32 mouse cellular contexts compared by ENCODE assay signal in the genomic region with DNA sequence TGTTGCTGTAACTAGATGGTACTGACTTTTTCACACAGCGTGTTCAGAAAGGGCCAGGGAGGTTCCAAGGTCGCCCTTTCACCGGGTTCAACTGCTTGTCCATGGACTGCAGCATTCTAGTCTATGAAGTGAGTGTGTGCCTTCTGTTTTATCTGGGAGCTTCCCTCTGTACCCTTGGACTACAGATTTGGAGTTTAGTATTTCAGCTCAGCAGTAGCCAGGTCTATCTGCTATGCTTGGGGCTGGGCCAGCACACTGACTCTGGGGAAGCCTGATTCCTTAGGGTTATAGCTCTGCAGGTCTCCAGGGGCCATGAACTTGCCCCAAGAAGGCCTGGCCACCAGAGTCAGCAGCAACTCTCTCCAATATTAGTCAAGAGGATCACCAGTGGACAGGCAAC. TPM values are rescaled to one million over a fixed set of nuclear protein-coding genes. Genes with fewer than 3 reads are reported as not detected.
DNase-seq lines count a peak whose midpoint lies in the region; ATAC-seq and TF ChIP-seq lines count a peak whose summit lies in the region.
"Had no signal": no experiment of that assay in that cellular context is flagged by ENCODE, and none has a peak within 500 bp of the region (broad histone marks: within the 10 kb centered on the region; RNA-seq: fewer than 3 reads in every experiment).

No protein-coding gene starts in this region.

- no peak overlapping the region for H3K9ac ChIP-seq in kidney, embryonic 15.5 days
- no peak overlapping the region for H3K9ac ChIP-seq in kidney, postnatal 0 days (ENCODE audit: low read depth, low read length)
- H3K9ac ChIP-seq: embryonic facial prominence, embryonic 12.5 days; embryonic facial prominence, embryonic 15.5 days; forebrain, embryonic 12.5 days; heart, embryonic 13.5 days; hindbrain, embryonic 14.5 days had no signal

- TF ChIP-seq POLR2A in kidney, adult 2 months (IDR thresholded peaks at IDR 0.05; ENCODE audit: low read depth, low read length), result no peak
- no peak for TF ChIP-seq POLR2A in small intestine, adult 2 months (IDR thresholded peaks at IDR 0.05; ENCODE audit: low read depth, low read length)

- ATAC-seq in kidney, embryonic 15.5 days (replicated peaks; ENCODE audit: low FRiP score), result no peak
- no peak for ATAC-seq in kidney, postnatal 0 days (replicated peaks; ENCODE audit: low FRiP score, low read depth)
- ATAC-seq: forebrain, embryonic 16.5 days; hindbrain, postnatal 0 days; Patski had no signal

- peak overlapping the region; percentile 97 for H3K27ac ChIP-seq in kidney, adult 2 months (ENCODE audit: insufficient read depth, low read depth, low read length)
- no peak overlapping the region for H3K27ac ChIP-seq in kidney, embryonic 15.5 days
- H3K27ac ChIP-seq in kidney, postnatal 0 days, result no peak overlapping the region
- no peak overlapping the region for H3K27ac ChIP-seq in small intestine, adult 2 months (ENCODE audit: insufficient read depth, low read depth, low read length)
- H3K27ac ChIP-seq: embryonic facial prominence, embryonic 12.5 days; embryonic facial prominence, embryonic 15.5 days; forebrain, embryonic 12.5 days; heart, adult 2 months; heart, embryonic 10.5 days; heart, embryonic 13.5 days; hindbrain, embryonic 14.5 days; hindbrain, postnatal 0 days had no signal

- WGBS in kidney, adult 2 months, result 37% methylated on average over 3 of the region's 3 CpGs
- WGBS in kidney, embryonic 15.5 days, result 74% methylated on average over 3 of the region's 3 CpGs
- WGBS in kidney, postnatal 0 days, result 62% methylated on average over 3 of the region's 3 CpGs
- 54% methylated on average over 3 of the region's 3 CpGs for WGBS in small intestine, adult 2 months

- H3K36me3 ChIP-seq in kidney, adult 2 months (ENCODE audit: control insufficient read depth, insufficient read depth, low read length), result no peaks in the 10 kb centered on the region; the same call in 1 of the 2 replicates
- no peaks in the 10 kb centered on the region for H3K36me3 ChIP-seq in kidney, embryonic 15.5 days
- H3K36me3 ChIP-seq in kidney, postnatal 0 days (ENCODE audit: insufficient read depth, low read length), result no peaks in the 10 kb centered on the region
- H3K36me3 ChIP-seq in small intestine, adult 2 months (ENCODE audit: control insufficient read depth, insufficient read depth, low read length), result no peaks in the 10 kb centered on the region
- H3K36me3 ChIP-seq: embryonic facial prominence, embryonic 12.5 days; embryonic facial prominence, embryonic 15.5 days; forebrain, embryonic 12.5 days; G1E; heart, embryonic 10.5 days; heart, embryonic 13.5 days had no signal

- no peaks in the 10 kb centered on the region for H3K27me3 ChIP-seq in kidney, adult 2 months (replicated peaks; ENCODE audit: control insufficient read depth, insufficient read depth, low read length)
- peaks cover 57% of the 10 kb centered on the region for H3K27me3 ChIP-seq in kidney, embryonic 15.5 days
- peaks cover 14% of the 10 kb centered on the region for H3K27me3 ChIP-seq in kidney, postnatal 0 days (ENCODE audit: insufficient read depth, low read length)
- no peaks in the 10 kb centered on the region for H3K27me3 ChIP-seq in small intestine, adult 2 months (ENCODE audit: control insufficient read depth, insufficient read depth, low read length)
- H3K27me3 ChIP-seq: Patski had no signal

- peak overlapping the region; percentile 82 for H3K4me3 ChIP-seq in kidney, adult 2 months (ENCODE audit: insufficient read depth, low read depth, low read length)
- H3K4me3 ChIP-seq in kidney, embryonic 15.5 days (replicated peaks), result no peak overlapping the region
- no peak overlapping the region; the same call in 1 of the 2 replicates for H3K4me3 ChIP-seq in kidney, postnatal 0 days (replicated peaks; ENCODE audit: low read depth, low read length)
- peak overlapping the region; percentile 70 for H3K4me3 ChIP-seq in small intestine, adult 2 months (ENCODE audit: low read depth, low read length)
- H3K4me3 ChIP-seq: embryonic facial prominence, embryonic 12.5 days; embryonic facial prominence, embryonic 15.5 days; forebrain, embryonic 12.5 days; heart, adult 2 months; heart, embryonic 10.5 days; heart, embryonic 13.5 days had no signal

- peaks cover 14% of the 10 kb centered on the region; the same call in 1 of the 2 replicates for H3K4me1 ChIP-seq in kidney, adult 2 months (ENCODE audit: control insufficient read depth, insufficient read depth, low read length)
- H3K4me1 ChIP-seq in kidney, embryonic 15.5 days, result peaks cover 11% of the 10 kb centered on the region
- H3K4me1 ChIP-seq in kidney, postnatal 0 days (replicated peaks; ENCODE audit: insufficient read depth, low read length), result no peaks in the 10 kb centered on the region
- H3K4me1 ChIP-seq in small intestine, adult 2 months (ENCODE audit: control insufficient read depth, insufficient read depth, insufficient read length, low read length), result peaks cover 17% of the 10 kb centered on the region

- DNase-seq in adrenal gland, postnatal 14 days, result peak; percentile 19
- no peak for DNase-seq in adrenal gland, adult 2 months
- peak; percentile 50 for DNase-seq in kidney, adult 2 months
- no peak for DNase-seq in kidney, postnatal 0 days (ENCODE audit: low spot score)
- no peak for DNase-seq in kidney, postnatal 10 days
- DNase-seq: adrenal gland, adult 8-10 months; B cell, adult 2 months; cerebellum, adult 11 months; cerebellum, adult 2 months; cerebellum, adult 9-11 months; cerebellum, postnatal 25 days; gastrocnemius, postnatal 10 days; gastrocnemius, postnatal 36 days; heart, adult 2 months; heart, postnatal 14 days; heart, postnatal 4 days had no signal

- no peak overlapping the region for H3K4me2 ChIP-seq in kidney, embryonic 15.5 days
- peak overlapping the region; percentile 21; the same call in 1 of the 2 replicates for H3K4me2 ChIP-seq in kidney, postnatal 0 days (ENCODE audit: low read length)
- H3K4me2 ChIP-seq: embryonic facial prominence, embryonic 12.5 days; embryonic facial prominence, embryonic 15.5 days; forebrain, embryonic 12.5 days; heart, embryonic 13.5 days; hindbrain, embryonic 14.5 days had no signal

- H3K9me3 ChIP-seq in kidney, embryonic 15.5 days (replicated peaks), result no peaks in the 10 kb centered on the region
- no peaks in the 10 kb centered on the region for H3K9me3 ChIP-seq in kidney, postnatal 0 days (replicated peaks; ENCODE audit: low read length)
- H3K9me3 ChIP-seq: embryonic facial prominence, embryonic 12.5 days; embryonic facial prominence, embryonic 15.5 days; forebrain, embryonic 12.5 days; G1E; heart, embryonic 10.5 days; heart, embryonic 13.5 days had no signal

- TF ChIP-seq CTCF in kidney, adult 2 months (conservative IDR thresholded peaks at IDR 0.05; ENCODE audit: insufficient read depth, insufficient read length, low read depth, low read length), result no peak
- TF ChIP-seq CTCF in kidney, postnatal 0 days (IDR thresholded peaks at IDR 0.05; ENCODE audit: low read depth), result no peak
- no peak for TF ChIP-seq CTCF in small intestine, adult 2 months (IDR thresholded peaks at IDR 0.05; ENCODE audit: extremely low read depth, insufficient read length, insufficient replicate concordance, low read depth, low read length)

RNA-seq across cellular contexts. Expression of a gene that starts 1.4 kb away (rescaled TPM):
- 0.37 TPM in 1 of 2 replicates, not detected in the other for total RNA-seq in adrenal gland, postnatal 14 days (2021)
- total RNA-seq in adrenal gland, adult 2 months (2021), result under 1 TPM; 0.35 to 0.55 TPM
- 0.03 and 0.10 TPM in 2 replicates for polyA plus RNA-seq in adrenal gland, adult 2 months (2012; rRNA removed)
- polyA plus RNA-seq in kidney, adult 2 months (2012; rRNA removed), result 76.3 and 90.9 TPM in 2 replicates
- 1.6 and 1.8 TPM in 2 replicates for polyA plus RNA-seq in kidney, embryonic 15.5 days (2015; fragmentation: Nextera tagmentation; extraction: Ambion mirVana)
- polyA plus RNA-seq in kidney, postnatal 0 days (2015; fragmentation: Nextera tagmentation; extraction: Ambion mirVana), result 10.3 and 10.8 TPM in 2 replicates
- polyA plus RNA-seq in small intestine, adult 2 months (2012; rRNA removed), result 93.4 and 151 TPM in 2 replicates
- total RNA-seq: CH12.LX; common myeloid progenitor, adult 5-6 weeks; granulocyte monocyte progenitor cell, adult 5-6 weeks had no signal
- polyA plus RNA-seq: embryonic facial prominence, embryonic 12.5 days; forebrain, embryonic 12.5 days; G1E; heart, embryonic 13.5 days; hindbrain, embryonic 11.5 days; Patski had no signal

Comparison
In these comparisons a context has a peak if more than half of its experiments do, and no peak if none do; other contexts are left out.
1. DNase-seq: peak in adrenal gland, postnatal 14 days (single experiment) and kidney, adult 2 months (single experiment); none in adrenal gland, adult 2 months (single experiment), kidney, postnatal 0 days (single experiment) and kidney, postnatal 10 days (single experiment).
2. H3K4me3 ChIP-seq: peak in kidney, adult 2 months (single experiment) and small intestine, adult 2 months (single experiment); none in kidney, embryonic 15.5 days (single experiment) and kidney, postnatal 0 days (single experiment).